Mouse (Mus musculus) right cerebral cortex, postnatal 25 days (tissue): ENCODE measurements around the gene Col11a2.
"Not testable (repeated sequence)": the region's sequence is repeated elsewhere in the genome, so short reads cannot be mapped to it uniquely, and the experiment has no call there.

Experiments
- DNase-seq: peaks from one replicate; pipeline ENCODE4 v3.0.0; 2022

Col11a2 gene

GRCm38 (mm10) chr17:34038878-34039561 is at the start of gene Col11a2:
TSS of gene Col11a2 (plus strand) at chr17:34039437.
- DNase-seq = no peak

GRCm38 (mm10) chr17:33991788-33992664 is 47.2 kb upstream of the Col11a2 start:
- no peak for DNase-seq

- no peak for DNase-seq
Observed at GRCm38 (mm10) chr17:33994959-33995358, 44.3 kb upstream of the Col11a2 start.

- no peak for DNase-seq
Observed at GRCm38 (mm10) chr17:33995651-33996050, 43.6 kb upstream of the Col11a2 start.

- DNase-seq = not testable (repeated sequence)
Observed at GRCm38 (mm10) chr17:33997025-33997424, 42.2 kb upstream of the Col11a2 start.

- not testable (repeated sequence) for DNase-seq
Observed at GRCm38 (mm10) chr17:33998697-33999096, 40.5 kb upstream of the Col11a2 start.

- DNase-seq = no peak
Observed at GRCm38 (mm10) chr17:33999341-34000149, 39.7 kb upstream of the Col11a2 start.

GRCm38 (mm10) chr17:34000150-34000537 is 39.1 kb upstream of the Col11a2 start, which contains the start of gene H2-K1:
TSS of gene H2-K1 (minus strand) at chr17:34000347.
- DNase-seq = peak; percentile 68

GRCm38 (mm10) chr17:34000796-34001195 is 38.4 kb upstream of the Col11a2 start:
- not testable (repeated sequence) for DNase-seq

GRCm38 (mm10) chr17:34003426-34003825 is 35.8 kb upstream of the Col11a2 start:
- no peak for DNase-seq

- no peak for DNase-seq
Observed at GRCm38 (mm10) chr17:34006570-34006969, 32.7 kb upstream of the Col11a2 start.

GRCm38 (mm10) chr17:34010156-34010555 is 29.1 kb upstream of the Col11a2 start:
- DNase-seq = no peak

- DNase-seq = no peak
Observed at GRCm38 (mm10) chr17:34013436-34013835, 25.8 kb upstream of the Col11a2 start.

GRCm38 (mm10) chr17:34021539-34022413 is 17.5 kb upstream of the Col11a2 start:
- DNase-seq = no peak

GRCm38 (mm10) chr17:34022414-34022783 is 16.8 kb upstream of the Col11a2 start:
- DNase-seq = no peak

GRCm38 (mm10) chr17:34022987-34023386 is 16.2 kb upstream of the Col11a2 start:
- no peak for DNase-seq

GRCm38 (mm10) chr17:34023678-34024077 is 15.6 kb upstream of the Col11a2 start:
- DNase-seq = no peak

- peak; percentile 92 for DNase-seq
Observed at GRCm38 (mm10) chr17:34024317-34024821, 14.9 kb upstream of the Col11a2 start, which contains the start of gene Ring1. TSS of gene Ring1 (minus strand) at chr17:34024680.

GRCm38 (mm10) chr17:34024861-34025755 is 14.1 kb upstream of the Col11a2 start:
- no peak for DNase-seq

GRCm38 (mm10) chr17:34025756-34026151 is 13.5 kb upstream of the Col11a2 start:
- DNase-seq = no peak

- DNase-seq = no peak
Observed at GRCm38 (mm10) chr17:34026221-34026620, 13.0 kb upstream of the Col11a2 start.
